Mouse (Mus musculus): ENCODE data around the gene Col1a1.
A peak's percentile ranks its signal among the peaks of the same experiment; 100 is the strongest.

DNA sequence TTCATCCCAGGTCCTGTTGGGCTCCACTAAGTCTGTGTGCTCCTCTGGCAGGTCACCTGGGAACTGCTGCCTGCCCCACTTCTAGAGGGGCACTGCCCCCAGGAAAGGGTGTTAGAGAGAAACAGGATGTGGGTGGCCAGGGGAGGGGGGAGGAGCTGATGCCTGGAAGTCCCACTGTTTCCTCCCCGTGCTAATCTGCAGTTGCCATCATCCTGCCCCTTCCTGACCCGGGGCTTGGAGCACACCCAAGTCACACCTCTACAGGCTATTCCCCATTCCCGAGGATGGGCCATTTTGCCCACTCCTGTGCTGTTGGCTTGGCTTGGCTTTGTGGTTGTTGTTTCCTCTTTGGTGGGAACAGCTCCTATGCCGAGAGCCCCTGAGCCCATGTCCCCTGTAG is 64.5 kb downstream of the Col1a1 start:
- TF ChIP-seq CTCF (IDR thresholded peaks at IDR 0.05; ENCODE audit: insufficient read depth, low read length) = no peak
- TF ChIP-seq POLR2A (IDR thresholded peaks at IDR 0.05; ENCODE audit: borderline replicate concordance, extremely low read depth, low read depth, low read length) = peak; percentile 27; the same call in 1 of the 2 replicates
